Comparison of ENCODE assay signal across 20 mouse cellular contexts in the genomic region with DNA sequence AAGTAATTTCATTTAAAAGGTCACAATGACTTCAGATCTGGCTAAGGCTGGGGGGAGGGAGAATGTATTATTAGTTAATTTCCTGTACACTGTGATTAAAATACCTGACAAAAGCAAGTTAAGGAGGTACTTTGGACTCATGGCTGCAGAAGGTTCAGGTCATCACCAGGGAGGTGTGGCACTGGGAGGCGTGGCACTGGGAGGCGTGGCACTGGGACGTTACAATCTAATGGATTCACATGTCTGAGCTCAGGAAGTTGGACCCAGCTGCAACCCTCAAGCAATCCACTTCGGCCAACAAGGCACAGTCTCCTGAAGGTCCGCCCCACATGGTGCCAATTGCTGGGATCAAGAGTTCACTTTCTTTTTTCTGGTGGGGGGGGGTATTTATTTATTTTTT. TPM values are rescaled to one million over a fixed set of nuclear protein-coding genes. Genes with fewer than 3 reads are reported as not detected.
A peak's percentile ranks its signal among the peaks of the same experiment; 100 is the strongest.
DNase-seq lines count a peak whose midpoint lies in the region; ATAC-seq lines count a peak whose summit lies in the region.
"Had no signal": no experiment of that assay in that cellular context is flagged by ENCODE, and none has a peak within 500 bp of the region (broad histone marks: within the 10 kb centered on the region; RNA-seq: fewer than 3 reads in every experiment).

No protein-coding gene starts in this region.

- no peak overlapping the region for H3K4me3 ChIP-seq in intestine, embryonic 16.5 days (ENCODE audit: low read length)
- no peak overlapping the region for H3K4me3 ChIP-seq in liver, embryonic 12.5 days
- H3K4me3 ChIP-seq in hindbrain, embryonic 11.5 days (ENCODE audit: low read depth, low read length) = no peak overlapping the region
- H3K4me3 ChIP-seq: erythroblast, embryonic 14.5 days; hindbrain, embryonic 12.5 days; layer of hippocampus, adult 2 months; liver, embryonic 15.5 days; neural tube, embryonic 12.5 days had no signal

- H3K4me2 ChIP-seq in intestine, embryonic 16.5 days (ENCODE audit: low read depth, low read length) = no peak overlapping the region
- no peak overlapping the region for H3K4me2 ChIP-seq in liver, embryonic 12.5 days
- no peak overlapping the region for H3K4me2 ChIP-seq in hindbrain, embryonic 11.5 days (replicated peaks; ENCODE audit: low read depth, low read length)
- H3K4me2 ChIP-seq: hindbrain, embryonic 12.5 days; liver, embryonic 15.5 days; neural tube, embryonic 12.5 days had no signal

- peak; percentile 11 to 54 for DNase-seq in spleen, postnatal 4 days (ENCODE audit: low spot score in 2 of 2)
- DNase-seq in spleen, postnatal 10 days (ENCODE audit: low spot score in 2 of 2) = no peak
- DNase-seq in hindbrain, embryonic 11.5 days (ENCODE audit: low spot score) = no peak
- no peak for DNase-seq in gastrocnemius, postnatal 36 days
- DNase-seq in left cerebral cortex, postnatal 4 days = no peak
- DNase-seq: cerebellum, adult 18-20 months; forebrain, postnatal 0 days; gastrocnemius, postnatal 25 days had no signal

- no peak overlapping the region for H3K9ac ChIP-seq in intestine, embryonic 16.5 days (ENCODE audit: low read depth, low read length)
- H3K9ac ChIP-seq in liver, embryonic 12.5 days = no peak overlapping the region
- H3K9ac ChIP-seq in hindbrain, embryonic 11.5 days (ENCODE audit: low read depth, low read length) = no peak overlapping the region
- H3K9ac ChIP-seq: forebrain, postnatal 0 days; hindbrain, embryonic 12.5 days; liver, embryonic 15.5 days; neural tube, embryonic 12.5 days had no signal

- peak; percentile 89 for ATAC-seq in intestine, embryonic 16.5 days
- peak; percentile 65 for ATAC-seq in liver, embryonic 12.5 days
- ATAC-seq in hindbrain, embryonic 11.5 days (ENCODE audit: low FRiP score) = no peak
- ATAC-seq: forebrain, postnatal 0 days; Patski had no signal

- H3K27me3 ChIP-seq in intestine, embryonic 16.5 days (replicated peaks; ENCODE audit: control insufficient read depth, insufficient read depth, low read length) = no peaks in the 10 kb centered on the region
- no peaks in the 10 kb centered on the region; the same call in 1 of the 2 replicates for H3K27me3 ChIP-seq in liver, embryonic 12.5 days (replicated peaks)
- no peaks in the 10 kb centered on the region for H3K27me3 ChIP-seq in hindbrain, embryonic 11.5 days (ENCODE audit: control insufficient read depth, insufficient read depth, low read length)
- H3K27me3 ChIP-seq: hindbrain, embryonic 12.5 days; liver, embryonic 15.5 days; neural tube, embryonic 12.5 days had no signal

- H3K4me1 ChIP-seq in intestine, embryonic 16.5 days (ENCODE audit: control insufficient read depth, insufficient read depth, low read length) = no peaks in the 10 kb centered on the region
- H3K4me1 ChIP-seq in liver, embryonic 12.5 days = peaks cover 22% of the 10 kb centered on the region
- H3K4me1 ChIP-seq in hindbrain, embryonic 11.5 days (replicated peaks; ENCODE audit: control insufficient read depth, insufficient read depth, low read length) = no peaks in the 10 kb centered on the region
- H3K4me1 ChIP-seq: hindbrain, embryonic 12.5 days; neural tube, embryonic 12.5 days had no signal

- 47% methylated on average over 5 of the region's 5 CpGs for WGBS in intestine, embryonic 16.5 days
- WGBS in liver, embryonic 12.5 days (ENCODE audit: insufficient replicate concordance) = 26% methylated on average over 5 of the region's 5 CpGs
- 67% methylated on average over 5 of the region's 5 CpGs for WGBS in hindbrain, embryonic 11.5 days

- H3K27ac ChIP-seq in intestine, embryonic 16.5 days (ENCODE audit: low read length) = no peak overlapping the region
- H3K27ac ChIP-seq in liver, embryonic 12.5 days = no peak overlapping the region
- no peak overlapping the region for H3K27ac ChIP-seq in hindbrain, embryonic 11.5 days (ENCODE audit: low read depth, low read length)
- H3K27ac ChIP-seq: hindbrain, embryonic 12.5 days; layer of hippocampus, adult 2 months; liver, embryonic 15.5 days; macrophage; neural tube, embryonic 12.5 days had no signal

- H3K36me3 ChIP-seq in intestine, embryonic 16.5 days (ENCODE audit: control insufficient read depth, insufficient read depth, low read length) = no peaks in the 10 kb centered on the region
- no peaks in the 10 kb centered on the region for H3K36me3 ChIP-seq in liver, embryonic 12.5 days
- H3K36me3 ChIP-seq in hindbrain, embryonic 11.5 days (ENCODE audit: control insufficient read depth, insufficient read depth, low read length) = no peaks in the 10 kb centered on the region
- H3K36me3 ChIP-seq: hindbrain, embryonic 12.5 days; liver, embryonic 15.5 days; neural tube, embryonic 12.5 days had no signal

- no peaks in the 10 kb centered on the region for H3K9me3 ChIP-seq in intestine, embryonic 16.5 days (ENCODE audit: control insufficient read depth, low read length)
- no peaks in the 10 kb centered on the region for H3K9me3 ChIP-seq in liver, embryonic 12.5 days (replicated peaks)
- H3K9me3 ChIP-seq in hindbrain, embryonic 11.5 days (ENCODE audit: control insufficient read depth, low read length) = no peaks in the 10 kb centered on the region
- H3K9me3 ChIP-seq: hindbrain, embryonic 12.5 days; liver, embryonic 15.5 days; neural tube, embryonic 12.5 days had no signal

- intact Hi-C loops in gastrocnemius, postnatal 36 days (cut with DNase I) = no loop called here
- intact Hi-C loops in left cerebral cortex, postnatal 4 days (cut with DNase I) = no loop called here

RNA-seq across cellular contexts. Expression of gene Ptprh, which starts 4.2 kb away (rescaled TPM):
- polyA plus RNA-seq in intestine, embryonic 16.5 days (2015; fragmentation: Nextera tagmentation; extraction: Ambion mirVana) = 3.0 and 4.7 TPM in 2 replicates
- polyA plus RNA-seq in liver, embryonic 12.5 days (2016; fragmentation: Nextera tagmentation; extraction: Ambion mirVana) = not detected in 2 replicates
- 0.11 TPM in 1 of 2 replicates, not detected in the other for polyA plus RNA-seq in hindbrain, embryonic 11.5 days (2014; fragmentation: Nextera tagmentation; extraction: Ambion mirVana)
- not detected for total RNA-seq in gastrocnemius, postnatal 36 days (2021)
- total RNA-seq in left cerebral cortex, postnatal 4 days (2021) = 1 to 10 TPM; 1.7 to 2.1 TPM
- total RNA-seq: adrenal gland, adult 18-20 months; CH12.LX; gastrocnemius, postnatal 25 days had no signal
- polyA plus RNA-seq: erythroblast, embryonic 14.5 days; heart, embryonic 14.5 days; liver, embryonic 15.5 days; macrophage; neural tube, embryonic 12.5 days; Patski had no signal

RNA-seq across cellular contexts. Expression of gene Tmem86b, which starts 23.2 kb away (rescaled TPM):
- 16.3 and 23.2 TPM in 2 replicates for polyA plus RNA-seq in intestine, embryonic 16.5 days (2015; fragmentation: Nextera tagmentation; extraction: Ambion mirVana)
- 25.7 and 26.1 TPM in 2 replicates for polyA plus RNA-seq in liver, embryonic 12.5 days (2016; fragmentation: Nextera tagmentation; extraction: Ambion mirVana)
- 3.2 and 3.3 TPM in 2 replicates for polyA plus RNA-seq in hindbrain, embryonic 11.5 days (2014; fragmentation: Nextera tagmentation; extraction: Ambion mirVana)
- total RNA-seq in gastrocnemius, postnatal 36 days (2021) = 1 to 10 TPM; 2.5 to 3.2 TPM
- 10 to 100 TPM; 12.5 to 14.8 TPM for total RNA-seq in left cerebral cortex, postnatal 4 days (2021)

RNA-seq across cellular contexts. Expression of gene Ppp6r1, which starts 50.8 kb away (rescaled TPM):
- polyA plus RNA-seq in intestine, embryonic 16.5 days (2015; fragmentation: Nextera tagmentation; extraction: Ambion mirVana) = 2.6 and 2.9 TPM in 2 replicates
- 12.0 and 12.7 TPM in 2 replicates for polyA plus RNA-seq in liver, embryonic 12.5 days (2016; fragmentation: Nextera tagmentation; extraction: Ambion mirVana)
- polyA plus RNA-seq in hindbrain, embryonic 11.5 days (2014; fragmentation: Nextera tagmentation; extraction: Ambion mirVana) = 6.0 and 8.1 TPM in 2 replicates
- 10 to 100 TPM; 40.2 to 42.4 TPM for total RNA-seq in gastrocnemius, postnatal 36 days (2021)
- total RNA-seq in left cerebral cortex, postnatal 4 days (2021) = 10 to 100 TPM; 87.9 to 89.1 TPM

Comparison
In these comparisons a context has a peak if more than half of its experiments do, and no peak if none do; other contexts are left out.
1. DNase-seq: peak in spleen, postnatal 4 days (2 of 2); none in spleen, postnatal 10 days (0 of 2), hindbrain, embryonic 11.5 days (single experiment), gastrocnemius, postnatal 36 days (0 of 2) and left cerebral cortex, postnatal 4 days (single experiment).